Mouse (Mus musculus) gastrocnemius, adult 8-10 months (tissue): Measurements from ENCODE around the gene Chd8. TPM values are rescaled to one million over a fixed set of nuclear protein-coding genes. Genes with fewer than 3 reads are reported as not detected.

Experiments
- DNase-seq, 2 experiments: peaks; one replicate each; pipeline ENCODE4 v3.0.0; 2022; ENCODE audit warnings: low spot score in 2 of 2
- total RNA-seq, 4 experiments: library from RNA; stranded (reverse); gene quantifications; 2 replicates each; pipeline ENCODE4 v1.2.4; 2022

Gene Chd8
- total RNA-seq, 4 experiments from 2014 or later, result 24.5 to 42.9 (median 34.6) TPM

- DNase-seq, result no peak
Measured at GRCm38 (mm10) chr14:52199412-52199811, 58.2 kb downstream of the Chd8 start.

- no peak for DNase-seq
Measured at GRCm38 (mm10) chr14:52198141-52198540, 59.4 kb downstream of the Chd8 start.

DNA sequence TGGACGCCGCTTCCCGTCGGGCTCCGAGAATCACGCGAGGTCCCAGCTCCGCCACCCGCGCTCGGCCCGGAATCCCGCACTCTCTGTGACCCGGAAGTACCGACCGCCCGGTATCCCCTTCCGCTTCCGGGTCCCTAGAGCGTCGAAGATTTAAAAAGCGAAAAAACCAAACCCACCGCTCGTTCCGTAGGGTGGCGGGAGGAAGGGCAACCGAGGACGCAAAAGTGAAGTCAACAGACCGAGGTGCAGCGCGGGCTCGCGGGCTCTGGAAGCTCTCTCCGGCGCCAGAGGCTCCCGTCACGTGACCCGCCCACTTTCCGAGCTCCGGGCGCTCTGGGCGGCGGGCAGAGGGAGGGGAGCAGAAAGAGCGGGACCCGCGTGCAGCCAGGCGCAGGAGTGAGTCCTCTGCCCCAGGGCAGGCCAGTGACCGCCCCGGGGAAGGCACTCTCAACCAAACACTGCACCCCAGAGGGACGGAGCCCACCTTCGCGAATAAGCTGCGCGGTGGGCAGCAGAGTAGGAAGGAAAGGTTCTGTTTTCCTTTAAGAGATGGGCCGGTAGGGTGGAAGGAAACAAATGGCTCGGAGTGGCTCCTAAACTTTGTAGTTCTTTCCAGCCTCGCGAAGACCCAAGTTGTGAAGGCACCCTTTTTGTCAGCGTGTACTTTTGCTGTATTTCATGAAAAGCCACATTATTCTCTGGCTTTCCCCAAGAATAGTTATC lies 60.3 kb downstream of the Chd8 start, which contains the start of gene Supt16:
TSS of gene Supt16 (minus strand) at position 261 of the 723 bp plus-strand sequence.
- DNase-seq, result peak; percentile 73 to 74

- no peak for DNase-seq
Measured at GRCm38 (mm10) chr14:52196230-52197155, 61.1 kb downstream of the Chd8 start.

- no peak for DNase-seq
Measured at GRCm38 (mm10) chr14:52195691-52196090, 61.9 kb downstream of the Chd8 start.

DNA sequence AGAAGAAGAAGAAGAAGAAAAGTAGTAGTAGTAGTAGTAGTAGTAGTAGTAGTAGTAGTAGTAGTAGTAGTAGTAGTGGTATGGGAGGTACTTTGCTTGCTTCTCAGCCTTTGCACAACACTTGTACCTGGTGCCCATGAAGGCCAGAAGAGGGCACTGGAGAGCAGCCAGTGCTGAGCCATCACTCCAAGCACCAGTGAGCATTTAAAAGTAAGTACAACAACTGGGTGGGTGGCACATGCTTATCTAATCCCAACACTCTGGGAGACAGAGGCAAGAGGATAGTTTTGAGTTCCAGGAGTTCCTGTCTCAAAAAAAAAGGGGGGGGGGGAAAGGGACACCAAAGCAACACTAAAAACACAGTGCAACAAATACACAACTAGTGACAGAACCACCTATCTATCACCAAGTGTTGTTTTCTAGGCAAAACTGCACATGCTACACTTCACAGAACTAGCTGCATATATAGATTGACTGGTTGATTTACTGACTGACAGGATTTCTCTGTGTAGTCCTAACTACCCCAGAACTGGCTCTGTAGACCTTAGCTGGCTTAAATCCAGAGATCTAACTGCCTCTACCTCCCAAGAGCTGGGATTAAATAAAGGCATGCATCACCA lies 66.7 kb downstream of the Chd8 start:
- no peak for DNase-seq

DNA sequence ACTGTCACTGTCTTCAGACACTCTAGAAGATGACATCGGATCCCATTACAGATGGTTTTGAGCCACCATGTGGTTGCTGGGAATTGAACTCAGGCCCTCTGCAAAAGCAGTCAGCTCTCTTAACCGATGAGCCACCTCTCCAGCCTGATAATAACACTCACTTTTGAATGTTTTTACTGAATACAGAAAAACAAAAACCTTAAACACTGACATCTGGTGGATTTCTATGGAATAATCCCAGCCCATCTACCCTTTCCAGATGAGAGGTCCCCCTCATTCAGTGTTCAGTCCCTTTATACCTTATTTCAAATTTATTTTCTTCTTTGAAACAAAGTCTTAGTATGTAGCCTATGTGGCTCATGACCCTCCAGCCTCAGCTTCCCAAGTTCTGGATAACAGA lies 68.1 kb downstream of the Chd8 start:
- DNase-seq, result no peak

- no peak for DNase-seq
Measured at GRCm38 (mm10) chr14:52188788-52189187, 68.8 kb downstream of the Chd8 start.

GRCm38 (mm10) chr14:52166571-52166970 lies 91.0 kb downstream of the Chd8 start:
- no peak for DNase-seq

DNA sequence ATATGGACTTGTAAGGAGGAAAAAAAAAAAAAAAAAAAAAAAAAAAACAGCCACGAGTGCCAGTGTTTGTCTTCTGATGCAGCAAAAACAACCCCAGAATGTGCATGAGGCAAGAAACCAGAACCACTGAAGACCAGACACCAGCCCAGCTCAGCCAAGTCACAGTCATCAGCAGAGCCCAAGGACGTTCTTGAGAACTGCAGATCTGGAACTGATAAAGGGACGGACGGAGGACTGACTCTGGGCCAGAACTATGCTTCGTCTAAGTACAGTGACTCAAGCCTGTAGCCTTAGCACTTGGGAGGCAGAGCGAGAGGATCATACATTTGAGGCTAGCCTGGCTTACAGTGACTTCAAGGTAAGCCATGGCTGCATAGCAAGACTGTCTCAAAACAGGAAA lies 96.7 kb downstream of the Chd8 start:
- DNase-seq, result no peak

GRCm38 (mm10) chr14:52155008-52155407 lies 102.6 kb downstream of the Chd8 start:
- DNase-seq, result no peak

GRCm38 (mm10) chr14:52152613-52153012 lies 105.0 kb downstream of the Chd8 start:
- DNase-seq, result no peak

DNA sequence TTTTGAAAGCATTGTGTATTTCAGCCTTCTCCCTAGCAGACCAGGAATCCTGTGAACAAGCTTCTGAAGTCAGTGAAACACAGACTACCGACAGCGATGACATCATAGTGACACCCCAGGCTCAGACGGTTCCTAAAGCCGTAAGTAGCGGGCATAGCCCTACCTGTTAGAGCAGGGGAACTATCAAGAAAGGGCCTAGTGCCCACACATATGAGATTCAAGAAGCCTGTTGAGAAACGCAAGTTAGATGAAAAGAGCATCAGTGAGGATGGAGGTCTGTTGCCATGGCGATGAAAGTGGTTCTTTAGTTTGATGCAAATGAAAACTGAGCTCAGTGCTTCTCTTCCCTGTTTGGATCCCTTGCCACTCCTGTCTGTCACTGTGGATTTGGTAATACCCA lies 105.4 kb downstream of the Chd8 start:
- no peak for DNase-seq

- no peak for DNase-seq
Measured at GRCm38 (mm10) chr14:52149888-52150287, 107.7 kb downstream of the Chd8 start.

Other genes starting within 250 kb of the Chd8 start
- 1 to 10 TPM in 3 of 4 experiments, under 1 TPM in 1; 0.60 to 1.4 (median 1.2) TPM for gene Tmem253, start 242.1 kb downstream of the Chd8 start, total RNA-seq
- gene Zfp219, start 237.0 kb downstream of the Chd8 start, total RNA-seq, result 10 to 100 TPM in 3 of 4 experiments, 1 to 10 TPM in 1; 9.9 to 14.0 (median 13.0) TPM
- not detected for gene Olfr221, start 215.3 kb downstream of the Chd8 start, total RNA-seq
- gene Hnrnpc, start 153.8 kb downstream of the Chd8 start, total RNA-seq, result 10 to 100 TPM; 62.4 to 80.4 (median 71.9) TPM
- not detected for gene Rpgrip1, start 147.1 kb downstream of the Chd8 start, total RNA-seq
- gene Supt16, start 60.4 kb downstream of the Chd8 start, total RNA-seq, result 10 to 100 TPM; 10.4 to 14.4 (median 12.3) TPM
- gene Tox4, start 21.4 kb upstream of the Chd8 start, total RNA-seq, result 10 to 100 TPM; 53.9 to 65.3 (median 62.6) TPM
- gene Rab2b, start 21.8 kb upstream of the Chd8 start, total RNA-seq, result 1 to 10 TPM; 2.5 to 3.7 (median 3.1) TPM
- gene Mettl3, start 47.3 kb upstream of the Chd8 start, total RNA-seq, result 10 to 100 TPM; 15.5 to 17.0 (median 16.0) TPM
- gene Sall2, start 71.0 kb upstream of the Chd8 start, total RNA-seq, result under 1 TPM; 0.34 to 0.65 (median 0.54) TPM
- gene Olfr1513, start 98.6 kb upstream of the Chd8 start, total RNA-seq, result not detected
- gene Olfr1512, start 121.4 kb upstream of the Chd8 start, total RNA-seq, result not detected
- gene Olfr1511, start 139.6 kb upstream of the Chd8 start, total RNA-seq, result not detected
- not detected for gene Olfr1510, start 156.6 kb upstream of the Chd8 start, total RNA-seq
- gene Olfr1509, start 185.2 kb upstream of the Chd8 start, total RNA-seq, result not detected
- gene Olfr1508, start 209.7 kb upstream of the Chd8 start, total RNA-seq, result not detected
- gene Olfr1507, start 238.0 kb upstream of the Chd8 start, total RNA-seq, result not detected